Mouse (Mus musculus): ENCODE data around the gene Zfp689. TPM values are rescaled to one million over a fixed set of nuclear protein-coding genes. Genes with fewer than 3 reads are reported as not detected.

Zfp689 gene
- polyA plus RNA-seq, 1 experiment from 2014 or later, result 2.1 TPM

DNA sequence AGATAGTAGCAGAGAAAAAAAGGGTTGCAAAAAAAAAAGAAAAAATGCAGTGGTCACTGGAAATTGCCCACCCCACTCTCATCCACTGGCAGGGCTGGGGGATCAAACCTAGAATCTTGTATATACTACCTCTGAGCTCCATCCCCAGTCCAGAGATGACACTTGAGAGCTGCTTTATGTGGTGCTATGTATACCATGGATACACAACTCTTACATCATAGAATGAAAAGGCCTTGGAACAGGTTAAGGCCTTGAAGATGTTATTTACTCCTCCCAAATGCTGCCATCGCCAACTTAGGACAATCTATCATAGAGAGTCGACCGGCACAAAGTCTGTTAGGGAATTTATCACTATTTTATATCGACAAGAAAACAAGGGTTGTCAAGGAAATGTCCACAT is 27.9 kb upstream of the Zfp689 start:
- TF ChIP-seq CTCF (IDR thresholded peaks at IDR 0.05; ENCODE audit: low read depth) (no peak), EP300 (optimal IDR thresholded peaks at IDR 0.05) (no peak)
- WGBS, result 38% methylated on average over 4 of the region's 4 CpGs
- ATAC-seq (ENCODE audit: low FRiP score, low TSS enrichment) (no peak), DNase-seq (ENCODE audit: low spot score) (no peak)
- Histone ChIP-seq H3K9ac (ENCODE audit: low read length) (peak overlapping the region; percentile 66), H3K4me2 (replicated peaks; ENCODE audit: low read depth) (peak overlapping the region; percentile 84), H3K27ac (replicated peaks) (peak overlapping the region; percentile 99), H3K36me3 (ENCODE audit: control insufficient read depth, insufficient read depth, low read length) (peaks cover 19% of the 10 kb centered on the region), H3K27me3 (ENCODE audit: control insufficient read depth, insufficient read depth, low read length) (no peaks in the 10 kb centered on the region), H3K4me3 (ENCODE audit: low read depth, low read length) (peak overlapping the region; percentile 93; the same call in 1 of the 2 replicates), H3K9me3 (ENCODE audit: control insufficient read depth, low read length) (no peaks in the 10 kb centered on the region), H3K4me1 (replicated peaks; ENCODE audit: control insufficient read depth, insufficient read depth) (no peaks in the 10 kb centered on the region)

GRCm38 (mm10) chr7:127476336-127476735 is 27.4 kb upstream of the Zfp689 start:
- 94% methylated on average over 11 of the region's 11 CpGs for WGBS
- Histone ChIP-seq H3K36me3 (ENCODE audit: control insufficient read depth, insufficient read depth, low read length) (peaks cover 19% of the 10 kb centered on the region), H3K4me1 (replicated peaks; ENCODE audit: control insufficient read depth, insufficient read depth) (no peaks in the 10 kb centered on the region), H3K4me3 (ENCODE audit: low read depth, low read length) (no peak overlapping the region), H3K9me3 (ENCODE audit: control insufficient read depth, low read length) (no peaks in the 10 kb centered on the region), H3K4me2 (replicated peaks; ENCODE audit: low read depth) (no peak overlapping the region), H3K27ac (replicated peaks) (no peak overlapping the region), H3K27me3 (ENCODE audit: control insufficient read depth, insufficient read depth, low read length) (no peaks in the 10 kb centered on the region), H3K9ac (ENCODE audit: low read length) (no peak overlapping the region)
- DNase-seq (ENCODE audit: low spot score) (no peak), ATAC-seq (ENCODE audit: low FRiP score, low TSS enrichment) (no peak)
- TF ChIP-seq CTCF (IDR thresholded peaks at IDR 0.05; ENCODE audit: low read depth) (no peak), EP300 (optimal IDR thresholded peaks at IDR 0.05) (no peak)

- Histone ChIP-seq H3K4me3 (ENCODE audit: low read depth, low read length) (no peak overlapping the region), H3K9ac (ENCODE audit: low read length) (no peak overlapping the region), H3K4me2 (replicated peaks; ENCODE audit: low read depth) (no peak overlapping the region), H3K27me3 (ENCODE audit: control insufficient read depth, insufficient read depth, low read length) (no peaks in the 10 kb centered on the region), H3K4me1 (replicated peaks; ENCODE audit: control insufficient read depth, insufficient read depth) (no peaks in the 10 kb centered on the region), H3K36me3 (ENCODE audit: control insufficient read depth, insufficient read depth, low read length) (peaks cover 19% of the 10 kb centered on the region), H3K27ac (replicated peaks) (no peak overlapping the region), H3K9me3 (ENCODE audit: control insufficient read depth, low read length) (no peaks in the 10 kb centered on the region)
- TF ChIP-seq EP300 (optimal IDR thresholded peaks at IDR 0.05) (no peak), CTCF (IDR thresholded peaks at IDR 0.05; ENCODE audit: low read depth) (no peak)
- ATAC-seq (ENCODE audit: low FRiP score, low TSS enrichment) (no peak), DNase-seq (ENCODE audit: low spot score) (no peak)
- WGBS, result 92% methylated on average over 11 of the region's 11 CpGs
Measured at GRCm38 (mm10) chr7:127475186-127475740, 26.3 kb upstream of the Zfp689 start.

DNA sequence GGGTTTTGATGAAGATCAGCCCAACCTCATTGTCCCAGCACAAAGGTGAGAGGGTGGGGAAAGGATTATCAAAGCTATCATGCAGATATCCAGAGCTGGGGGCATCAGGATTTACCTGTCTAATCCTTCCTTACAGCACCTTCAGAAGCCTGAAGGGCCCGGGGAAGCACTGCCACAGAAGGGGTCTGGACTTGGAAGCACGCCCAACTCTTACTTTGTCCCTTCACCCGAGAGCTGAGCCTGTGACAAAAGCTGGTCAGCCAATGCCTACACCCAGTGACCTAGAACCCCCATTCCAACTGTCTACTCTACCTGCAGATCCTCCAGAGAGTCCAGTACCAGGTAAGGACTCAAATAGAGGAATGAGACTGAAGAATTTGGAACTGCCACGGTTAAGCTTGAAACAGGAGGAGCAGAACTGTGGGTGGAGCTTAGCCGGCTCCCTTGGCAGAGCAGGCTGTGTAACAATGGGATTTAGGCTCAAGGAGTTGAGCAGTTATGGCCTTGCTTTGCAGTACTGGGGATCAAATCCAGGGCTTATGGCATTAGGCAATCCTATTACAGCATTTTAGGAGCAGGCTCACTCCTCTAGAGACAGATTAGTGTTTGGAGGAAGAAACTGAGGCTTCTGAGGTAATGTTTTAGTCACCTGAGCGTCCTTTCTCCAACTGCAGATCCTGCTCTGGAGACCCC is 25.6 kb upstream of the Zfp689 start:
- no peak for ATAC-seq (ENCODE audit: low FRiP score, low TSS enrichment)
- no peak for TF ChIP-seq EP300 (optimal IDR thresholded peaks at IDR 0.05)
- TF ChIP-seq CTCF (IDR thresholded peaks at IDR 0.05; ENCODE audit: low read depth), result no peak
- Histone ChIP-seq H3K4me1 (replicated peaks; ENCODE audit: control insufficient read depth, insufficient read depth) (no peaks in the 10 kb centered on the region), H3K9ac (ENCODE audit: low read length) (no peak overlapping the region), H3K27ac (replicated peaks) (no peak overlapping the region), H3K4me2 (replicated peaks; ENCODE audit: low read depth) (no peak overlapping the region), H3K36me3 (ENCODE audit: control insufficient read depth, insufficient read depth, low read length) (peaks cover 19% of the 10 kb centered on the region), H3K4me3 (ENCODE audit: low read depth, low read length) (no peak overlapping the region), H3K27me3 (ENCODE audit: control insufficient read depth, insufficient read depth, low read length) (no peaks in the 10 kb centered on the region), H3K9me3 (ENCODE audit: control insufficient read depth, low read length) (no peaks in the 10 kb centered on the region)
- 74% methylated on average over 6 of the region's 6 CpGs for WGBS
- no peak for DNase-seq (ENCODE audit: low spot score)

- H3K4me1 ChIP-seq (replicated peaks; ENCODE audit: control insufficient read depth, insufficient read depth), result no peaks in the 10 kb centered on the region
- ATAC-seq (ENCODE audit: low FRiP score, low TSS enrichment), result no peak
- no peak overlapping the region for H3K4me2 ChIP-seq (replicated peaks; ENCODE audit: low read depth)
- no peaks in the 10 kb centered on the region for H3K27me3 ChIP-seq (ENCODE audit: control insufficient read depth, insufficient read depth, low read length)
- 89% methylated on average over 5 of the region's 5 CpGs for WGBS
- TF ChIP-seq CTCF (IDR thresholded peaks at IDR 0.05; ENCODE audit: low read depth) (peak; percentile 51), EP300 (optimal IDR thresholded peaks at IDR 0.05) (no peak)
- no peak overlapping the region for H3K9ac ChIP-seq (ENCODE audit: low read length)
- peaks cover 19% of the 10 kb centered on the region for H3K36me3 ChIP-seq (ENCODE audit: control insufficient read depth, insufficient read depth, low read length)
- H3K4me3 ChIP-seq (ENCODE audit: low read depth, low read length), result no peak overlapping the region
- no peak for DNase-seq (ENCODE audit: low spot score)
- H3K9me3 ChIP-seq (ENCODE audit: control insufficient read depth, low read length), result no peaks in the 10 kb centered on the region
- no peak overlapping the region for H3K27ac ChIP-seq (replicated peaks)
Measured at GRCm38 (mm10) chr7:127473705-127474104, 24.7 kb upstream of the Zfp689 start.

- Histone ChIP-seq H3K9ac (ENCODE audit: low read length) (peak overlapping the region; percentile 89), H3K4me3 (ENCODE audit: low read depth, low read length) (peak overlapping the region; percentile 75), H3K36me3 (ENCODE audit: control insufficient read depth, insufficient read depth, low read length) (peaks cover 19% of the 10 kb centered on the region), H3K27ac (replicated peaks) (peak overlapping the region; percentile 99), H3K9me3 (ENCODE audit: control insufficient read depth, low read length) (no peaks in the 10 kb centered on the region), H3K4me1 (replicated peaks; ENCODE audit: control insufficient read depth, insufficient read depth) (no peaks in the 10 kb centered on the region), H3K27me3 (ENCODE audit: control insufficient read depth, insufficient read depth, low read length) (no peaks in the 10 kb centered on the region), H3K4me2 (replicated peaks; ENCODE audit: low read depth) (peak overlapping the region; percentile 78)
- under 1% methylated on average over 7 of the region's 7 CpGs for WGBS
- ATAC-seq (ENCODE audit: low FRiP score, low TSS enrichment) (no peak), DNase-seq (ENCODE audit: low spot score) (no peak)
- TF ChIP-seq EP300 (optimal IDR thresholded peaks at IDR 0.05) (no peak), CTCF (IDR thresholded peaks at IDR 0.05; ENCODE audit: low read depth) (no peak)
Measured at GRCm38 (mm10) chr7:127472060-127472459, 23.1 kb upstream of the Zfp689 start.

All from stomach, postnatal 0 days (tissue).